Mouse (Mus musculus) intestine, embryonic 16.5 days (tissue): ENCODE measurements at regions not wholly inside any gene's neighbourhood (a gene's known extent, or its start where the extent isn't known, plus 50 kb on each side); places are given as distances from the start of the nearest gene placed in this dataset.
"Not testable (repeated sequence)": the region's sequence is repeated elsewhere in the genome, so short reads cannot be mapped to it uniquely, and the experiment has no call there.

Source experiments
- ATAC-seq: fragments of 200-750 bp; cut with Nextera tagmentation; 2 replicates; pipeline ENCODE4 v1.8.0; 2017; ENCODE audit warnings: moderate TSS enrichment, moderate library complexity
- H3K27ac ChIP-seq: fragments of 300-500 bp; sonication (generic); 2 replicates; pipeline ENCODE4 v1.5.1; 2014; ENCODE audit warnings: mild to moderate bottlenecking, low read length
- H3K27me3 ChIP-seq: fragments of 300-500 bp; sonication (generic); replicated peaks from 2 replicates; pipeline ENCODE4 v1.6.1; 2014; ENCODE audit warnings: low read length, control low read depth, mixed read lengths; ENCODE audit not compliant: control insufficient read depth, insufficient read depth
- H3K36me3 ChIP-seq: fragments of 300-500 bp; sonication (generic); 2 replicates; pipeline ENCODE4 v1.6.1; 2014; ENCODE audit warnings: low read length, control low read depth; ENCODE audit not compliant: control insufficient read depth, insufficient read depth
- H3K4me1 ChIP-seq: fragments of 300-500 bp; sonication (generic); 2 replicates; pipeline ENCODE4 v1.6.1; 2014; ENCODE audit warnings: low read length, control low read depth, mixed read lengths; ENCODE audit not compliant: control insufficient read depth, insufficient read depth
- H3K4me2 ChIP-seq: fragments of 300-500 bp; sonication (generic); 2 replicates; pipeline ENCODE4 v1.6.1; 2014; ENCODE audit warnings: low read depth, low read length, control low read depth
- H3K4me3 ChIP-seq: fragments of 300-500 bp; sonication (generic); 2 replicates; pipeline ENCODE4 v1.5.1; 2014; ENCODE audit warnings: mild to moderate bottlenecking, low read length
- H3K9ac ChIP-seq: fragments of 300-500 bp; sonication (generic); 2 replicates; pipeline ENCODE4 v1.6.1; 2014; ENCODE audit warnings: low read depth, low read length
- H3K9me3 ChIP-seq: fragments of 300-500 bp; sonication (generic); 2 replicates; pipeline ENCODE4 v1.6.1; 2016; ENCODE audit warnings: low read length, control low read depth; ENCODE audit not compliant: control insufficient read depth
- WGBS: fragments of 180-500 bp; shearing (Covaris S2); extraction: QIAGEN DNeasy Blood & Tissue Kit; methylation state at CpG from one replicate; pipeline ENCODE4 v1.1.7; 2014; 5-methylcytosine and 5-hydroxymethylcytosine counted together

DNA sequence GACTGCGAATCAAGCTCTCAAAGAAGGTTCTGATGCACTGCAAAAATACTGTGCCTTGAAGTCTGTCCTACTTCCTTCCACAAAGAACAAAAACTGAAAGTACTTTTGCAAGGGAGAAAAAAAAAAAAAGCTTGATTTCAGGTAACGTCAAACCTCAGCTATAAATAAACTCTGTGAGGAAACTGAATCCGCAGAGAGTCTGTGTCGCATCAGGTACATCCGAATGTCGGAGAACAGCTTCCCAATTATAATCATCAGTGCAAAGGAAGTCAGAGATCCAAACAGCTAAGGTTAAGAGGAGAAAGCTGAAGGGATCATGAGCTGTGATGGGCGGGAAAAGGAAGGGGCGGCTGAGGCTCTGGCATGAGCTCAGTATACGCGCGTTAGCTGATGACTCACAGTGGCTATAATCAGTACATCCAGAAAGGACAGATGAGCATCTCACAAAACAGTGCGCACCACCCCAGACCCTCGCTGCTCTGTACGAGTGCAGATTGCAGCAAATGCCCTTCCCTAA, 195.1 kb upstream of the Ift57 start:
- no peak for ATAC-seq
- Histone ChIP-seq H3K4me1 (no peaks in the 10 kb centered on the region), H3K9ac (no peak overlapping the region), H3K4me3 (no peak overlapping the region), H3K4me2 (no peak overlapping the region), H3K27me3 (no peaks in the 10 kb centered on the region), H3K27ac (no peak overlapping the region), H3K9me3 (no peaks in the 10 kb centered on the region), H3K36me3 (no peaks in the 10 kb centered on the region)
- 61% methylated on average over 14 of the region's 14 CpGs for WGBS

GRCm38 (mm10) chr16:49504669-49505068, 194.4 kb upstream of the Ift57 start:
- no peaks in the 10 kb centered on the region for H3K4me1 ChIP-seq
- H3K9me3 ChIP-seq = no peaks in the 10 kb centered on the region
- H3K27me3 ChIP-seq = no peaks in the 10 kb centered on the region
- H3K4me2 ChIP-seq = no peak overlapping the region
- no peaks in the 10 kb centered on the region for H3K36me3 ChIP-seq
- no peak overlapping the region for H3K4me3 ChIP-seq
- WGBS = 86% methylated on average over 6 of the region's 6 CpGs
- no peak for ATAC-seq
- H3K27ac ChIP-seq = no peak overlapping the region
- H3K9ac ChIP-seq = no peak overlapping the region

GRCm38 (mm10) chr16:49505271-49505670, 193.8 kb upstream of the Ift57 start:
- no peaks in the 10 kb centered on the region for H3K9me3 ChIP-seq
- ATAC-seq = no peak
- WGBS = 76% methylated on average over 9 of the region's 9 CpGs
- no peaks in the 10 kb centered on the region for H3K4me1 ChIP-seq
- no peak overlapping the region for H3K4me3 ChIP-seq
- no peak overlapping the region for H3K27ac ChIP-seq
- H3K27me3 ChIP-seq = no peaks in the 10 kb centered on the region
- no peaks in the 10 kb centered on the region for H3K36me3 ChIP-seq
- no peak overlapping the region for H3K9ac ChIP-seq
- H3K4me2 ChIP-seq = no peak overlapping the region

DNA sequence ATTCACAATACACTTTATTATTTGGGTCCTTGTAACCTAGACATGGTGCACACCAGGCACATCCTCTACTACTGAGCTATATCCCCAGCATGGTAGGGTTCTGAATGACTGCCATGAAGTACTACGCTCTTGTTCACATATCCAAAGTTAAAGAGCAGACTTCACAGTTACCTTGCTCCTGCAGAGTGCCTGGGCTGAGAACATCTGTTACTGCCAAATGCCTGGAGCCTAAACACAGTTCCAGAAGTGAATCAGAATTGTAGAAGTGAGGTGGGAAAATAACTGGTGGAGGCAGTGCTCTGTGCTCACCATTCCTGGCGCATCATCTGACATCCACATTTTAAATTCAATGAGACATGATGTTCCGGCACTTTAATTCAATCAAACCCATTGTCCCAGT, 180.2 kb upstream of the Ift57 start:
- Histone ChIP-seq H3K9ac (no peak overlapping the region), H3K36me3 (no peaks in the 10 kb centered on the region), H3K4me3 (no peak overlapping the region), H3K27me3 (no peaks in the 10 kb centered on the region), H3K27ac (no peak overlapping the region), H3K9me3 (no peaks in the 10 kb centered on the region), H3K4me1 (no peaks in the 10 kb centered on the region), H3K4me2 (no peak overlapping the region)
- ATAC-seq = no peak
- 90% methylated on average over 3 of the region's 3 CpGs for WGBS

DNA sequence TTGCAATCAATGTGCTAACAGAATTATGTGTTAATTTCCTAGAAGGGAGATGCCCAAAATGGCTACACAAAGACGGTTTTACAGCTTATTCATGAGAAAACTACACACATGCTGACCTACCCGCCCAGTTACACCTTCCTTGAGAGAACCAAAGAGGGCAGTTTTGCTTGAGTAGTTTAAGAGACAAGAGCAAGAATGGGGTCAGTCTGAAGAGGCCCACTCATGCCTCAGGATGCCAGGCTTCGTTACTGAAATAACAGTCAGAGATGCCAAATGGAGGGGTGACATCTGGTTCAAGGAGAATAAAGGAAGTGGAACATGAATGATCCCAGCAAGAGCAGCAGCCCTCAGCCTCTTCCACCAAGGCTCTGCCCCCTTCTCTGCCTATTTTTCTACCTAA, 178.6 kb upstream of the Ift57 start:
- no peak overlapping the region for H3K4me3 ChIP-seq
- H3K27ac ChIP-seq = no peak overlapping the region
- no peaks in the 10 kb centered on the region for H3K36me3 ChIP-seq
- ATAC-seq = no peak
- H3K9me3 ChIP-seq = no peaks in the 10 kb centered on the region
- no peak overlapping the region for H3K9ac ChIP-seq
- no peaks in the 10 kb centered on the region for H3K27me3 ChIP-seq
- WGBS = 70% methylated on average over 3 of the region's 3 CpGs
- no peak overlapping the region for H3K4me2 ChIP-seq
- H3K4me1 ChIP-seq = no peaks in the 10 kb centered on the region

DNA sequence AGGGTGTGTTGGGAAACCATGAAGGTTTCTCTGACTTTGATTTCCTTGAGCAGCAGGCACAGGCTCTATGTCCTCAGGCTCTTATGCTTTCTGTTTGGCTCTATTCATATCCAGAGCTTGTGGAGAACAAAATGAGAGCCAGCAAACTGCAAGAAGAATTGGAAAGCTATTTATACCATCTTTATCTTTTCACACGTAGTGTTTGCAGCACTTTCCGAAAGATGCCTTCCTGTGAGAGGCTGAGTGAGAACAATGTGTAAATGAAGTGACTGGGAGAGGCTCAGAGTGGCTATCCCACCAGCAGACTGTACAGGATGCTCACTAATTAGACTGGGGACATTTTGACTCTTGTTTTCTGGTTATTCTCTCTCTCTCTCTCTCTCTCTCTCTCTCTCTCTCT, 177.3 kb upstream of the Ift57 start:
- WGBS = 70% methylated on average over 2 of the region's 2 CpGs
- no peak for ATAC-seq
- no peak overlapping the region for H3K4me2 ChIP-seq

GRCm38 (mm10) chr16:49522576-49522975, 176.5 kb upstream of the Ift57 start:
- H3K9ac ChIP-seq = no peak overlapping the region
- no peaks in the 10 kb centered on the region for H3K9me3 ChIP-seq
- no peaks in the 10 kb centered on the region for H3K27me3 ChIP-seq
- H3K4me2 ChIP-seq = no peak overlapping the region
- H3K4me3 ChIP-seq = no peak overlapping the region
- H3K27ac ChIP-seq = no peak overlapping the region
- H3K36me3 ChIP-seq = no peaks in the 10 kb centered on the region
- ATAC-seq = no peak
- no peaks in the 10 kb centered on the region for H3K4me1 ChIP-seq
- 68% methylated on average over 5 of the region's 5 CpGs for WGBS

More for the DNA sequence above, 177.3 kb upstream of the Ift57 start:
- H3K9me3 ChIP-seq = no peaks in the 10 kb centered on the region
- H3K27me3 ChIP-seq = no peaks in the 10 kb centered on the region
- H3K4me3 ChIP-seq = no peak overlapping the region
- H3K4me1 ChIP-seq = no peaks in the 10 kb centered on the region
- no peaks in the 10 kb centered on the region for H3K36me3 ChIP-seq
- no peak overlapping the region for H3K27ac ChIP-seq
- H3K9ac ChIP-seq = no peak overlapping the region

DNA sequence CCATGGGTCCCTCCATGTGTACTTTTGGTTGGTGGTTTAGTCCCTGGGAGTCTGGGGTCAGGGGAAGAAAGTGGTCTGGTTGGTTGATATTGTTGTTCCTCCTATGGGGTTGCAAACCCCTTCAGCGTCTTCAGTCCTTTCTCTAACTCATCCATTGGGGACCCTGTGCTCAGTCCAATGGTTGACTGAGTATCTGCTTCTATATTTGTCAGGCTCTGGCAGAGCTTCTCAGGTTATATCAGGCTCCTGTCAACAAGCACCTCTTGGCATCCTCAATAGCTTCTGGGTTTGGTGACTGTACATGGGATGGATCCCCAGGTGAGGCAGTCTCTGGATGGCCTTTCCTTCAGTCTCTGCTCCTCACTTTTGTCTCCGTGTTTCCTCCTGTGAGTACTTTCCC, 170.4 kb upstream of the Ift57 start:
- H3K27ac ChIP-seq, H3K4me1 ChIP-seq, ATAC-seq, H3K9ac ChIP-seq, H3K9me3 ChIP-seq, H3K4me3 ChIP-seq, H3K4me2 ChIP-seq, H3K36me3 ChIP-seq, H3K27me3 ChIP-seq: not testable (repeated sequence)
- WGBS = 85% methylated on average over 2 of the region's 2 CpGs

GRCm38 (mm10) chr16:49529060-49529459, 170.0 kb upstream of the Ift57 start:
- Histone ChIP-seq H3K4me2 (no peak overlapping the region), H3K4me1 (no peaks in the 10 kb centered on the region), H3K27ac (no peak overlapping the region), H3K4me3 (no peak overlapping the region), H3K9ac (no peak overlapping the region), H3K36me3 (no peaks in the 10 kb centered on the region), H3K9me3 (no peaks in the 10 kb centered on the region), H3K27me3 (no peaks in the 10 kb centered on the region; the same call in 1 of the 2 replicates)
- WGBS = 62% methylated on average over 2 of the region's 2 CpGs
- ATAC-seq = no peak

DNA sequence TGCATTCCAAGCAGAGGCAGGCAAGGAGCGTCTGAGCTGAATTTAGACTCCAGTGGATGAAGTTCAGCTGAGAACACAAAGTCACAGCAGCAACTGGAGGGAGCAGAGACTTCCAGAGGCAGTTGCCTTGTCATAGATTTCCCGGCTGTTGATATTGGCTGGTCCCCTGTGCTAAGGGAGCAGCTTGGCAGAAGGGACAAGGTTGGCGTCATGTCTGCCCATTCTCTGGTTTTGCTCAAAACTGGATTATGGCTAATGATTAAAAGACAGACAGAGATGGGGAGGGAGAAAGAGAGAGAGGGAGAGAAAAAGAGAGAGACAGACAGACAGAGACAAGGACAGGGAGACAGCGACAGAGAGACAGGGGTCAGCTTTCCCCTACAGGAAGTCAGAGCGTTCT, 169.0 kb upstream of the Ift57 start:
- Histone ChIP-seq H3K4me1 (no peaks in the 10 kb centered on the region), H3K27ac (no peak overlapping the region), H3K4me3 (no peak overlapping the region), H3K9me3 (no peaks in the 10 kb centered on the region), H3K27me3 (no peaks in the 10 kb centered on the region; the same call in 1 of the 2 replicates), H3K36me3 (no peaks in the 10 kb centered on the region), H3K4me2 (no peak overlapping the region), H3K9ac (no peak overlapping the region)
- no peak for ATAC-seq
- 85% methylated on average over 5 of the region's 5 CpGs for WGBS
